Mouse (Mus musculus) brain, embryonic 14.5 days (tissue): ENCODE measurements around the gene Hoxc10.

ENCODE experiments used
- CTCF ChIP-seq: fragments of 200-500 bp; IDR thresholded peaks from 2 replicates; pipeline ENCODE4 v1.5.1; 2012; ENCODE audit warnings: inconsistent platforms, mild to moderate bottlenecking, moderate library complexity, borderline replicate concordance; ENCODE audit not compliant: insufficient read depth, insufficient read length; ENCODE audit errors: extremely low read depth
- POLR2A ChIP-seq: fragments of 200-500 bp; IDR thresholded peaks from 2 replicates; pipeline ENCODE4 v1.6.1; 2012; ENCODE audit warnings: mild to moderate bottlenecking, inconsistent platforms, borderline replicate concordance; ENCODE audit not compliant: poor library complexity, insufficient read depth, insufficient read length, severe bottlenecking; ENCODE audit errors: extremely low read depth

DNA sequence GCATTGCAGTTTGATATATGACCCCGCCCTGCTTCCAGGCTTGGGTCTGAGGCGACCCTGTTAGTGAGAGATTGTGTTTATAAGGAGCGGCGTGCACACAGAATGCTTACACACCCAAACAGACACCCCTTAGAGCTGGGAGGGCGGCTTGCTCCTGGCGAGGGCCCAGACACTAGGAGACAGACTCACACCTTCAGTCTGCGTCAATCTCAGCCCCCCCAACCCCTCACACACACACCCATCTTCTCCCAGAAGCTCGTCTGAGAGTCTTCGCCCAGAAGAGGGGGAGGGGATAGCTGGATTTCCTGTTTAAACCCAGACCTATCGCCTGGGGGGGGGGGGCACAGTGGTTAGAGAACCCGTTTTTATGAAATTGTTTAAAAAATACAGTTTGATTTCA is 33.4 kb downstream of the Hoxc10 start:
- TF ChIP-seq POLR2A, result no peak
- no peak for TF ChIP-seq CTCF
